Mouse (Mus musculus): ENCODE data around the gene Sec24d. TPM values are rescaled to one million over a fixed set of nuclear protein-coding genes. Genes with fewer than 3 reads are reported as not detected.

Gene Sec24d
- polyA plus RNA-seq, 2 experiments from 2014 or later = 15.5 to 16.2 TPM

- ATAC-seq = no peak
These were observed 144.7 kb downstream of the Sec24d start for GRCm38 (mm10) chr3:123411821-123412578.

- no peak for ATAC-seq
These were observed 145.9 kb downstream of the Sec24d start for GRCm38 (mm10) chr3:123413173-123413572.

Other genes starting within 250 kb of the Sec24d start
- gene Myoz2, start 232.4 kb upstream of the Sec24d start, polyA plus RNA-seq (2017; shearing (Covaris generic)) = under 1 TPM in 1 of 2 experiments, not detected in 1; 0.13 TPM
- gene Synpo2, start 31.3 kb upstream of the Sec24d start, polyA plus RNA-seq (2017; shearing (Covaris generic)) = under 1 TPM in 1 of 2 experiments, not detected in 1; 0.05 TPM
- 10 to 100 TPM; 16.7 to 29.9 TPM for gene Mettl14, start 118.7 kb downstream of the Sec24d start, polyA plus RNA-seq (2017; shearing (Covaris generic))
- gene Prss12, start 179.5 kb downstream of the Sec24d start, polyA plus RNA-seq (2017; shearing (Covaris generic)) = 1 to 10 TPM in 1 of 2 experiments, under 1 TPM in 1; 0.46 to 1.3 TPM

All from CD4-positive, CD25-positive, alpha-beta regulatory T cell, adult 4 months (primary cell).